Comparison of ENCODE assay signal across 22 mouse cellular contexts in the genomic region with DNA sequence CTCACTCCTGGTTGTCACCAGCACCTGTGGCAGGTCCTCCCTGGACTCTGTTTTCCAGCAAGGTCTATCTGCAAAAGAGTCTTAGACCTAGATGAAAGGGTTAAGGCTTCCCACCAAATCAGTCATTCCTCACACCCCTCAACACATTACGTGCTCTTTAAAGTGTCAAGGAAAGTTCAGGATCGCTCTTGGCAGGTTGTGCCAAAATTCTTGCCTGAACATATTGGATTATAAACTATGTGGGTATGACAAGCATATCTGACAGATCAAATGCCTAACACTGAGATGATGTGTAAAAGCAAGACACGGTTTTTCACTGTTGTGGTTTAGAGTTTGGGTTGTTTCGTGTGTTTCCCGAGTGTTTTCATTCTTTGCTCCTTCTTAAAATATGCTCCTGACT.
"Had no signal": no experiment of that assay in that cellular context is flagged by ENCODE, and none has a peak within 500 bp of the region (broad histone marks: within the 10 kb centered on the region; RNA-seq: fewer than 3 reads in every experiment).

No protein-coding gene starts in this region.

- H3K4me2 ChIP-seq: intestine, embryonic 15.5 days; kidney, embryonic 15.5 days; limb, embryonic 15.5 days; liver, embryonic 11.5 days; midbrain, embryonic 12.5 days; midbrain, embryonic 15.5 days; neural tube, embryonic 12.5 days; neural tube, embryonic 15.5 days; stomach, embryonic 15.5 days had no signal

- H3K4me3 ChIP-seq: intestine, embryonic 15.5 days; kidney, embryonic 15.5 days; left cerebral cortex, adult 2 months; limb, embryonic 15.5 days; midbrain, embryonic 12.5 days; midbrain, embryonic 15.5 days; neural tube, embryonic 12.5 days; neural tube, embryonic 15.5 days; stomach, embryonic 15.5 days had no signal

- H3K9me3 ChIP-seq: intestine, embryonic 15.5 days; kidney, embryonic 15.5 days; limb, embryonic 15.5 days; midbrain, embryonic 12.5 days; midbrain, embryonic 15.5 days; neural tube, embryonic 12.5 days; neural tube, embryonic 15.5 days; stomach, embryonic 15.5 days had no signal

- H3K36me3 ChIP-seq: intestine, embryonic 15.5 days; kidney, embryonic 15.5 days; limb, embryonic 15.5 days; midbrain, embryonic 12.5 days; midbrain, embryonic 15.5 days; neural tube, embryonic 12.5 days; neural tube, embryonic 15.5 days; stomach, embryonic 15.5 days had no signal

- H3K27me3 ChIP-seq: intestine, embryonic 15.5 days; midbrain, embryonic 15.5 days; neural tube, embryonic 12.5 days; neural tube, embryonic 15.5 days; stomach, embryonic 15.5 days had no signal

- H3K27ac ChIP-seq: intestine, embryonic 15.5 days; kidney, embryonic 15.5 days; left cerebral cortex, adult 2 months; limb, embryonic 15.5 days; liver, embryonic 14.5 days; macrophage; midbrain, embryonic 12.5 days; midbrain, embryonic 15.5 days; neural tube, embryonic 12.5 days; neural tube, embryonic 15.5 days; stomach, embryonic 15.5 days had no signal

- DNase-seq: kidney, adult 11 months; kidney, adult 8-10 months; kidney, postnatal 10 days; kidney, postnatal 36 days; layer of hippocampus, postnatal 36 days; liver, postnatal 0 days; lung, postnatal 14 days; right cerebral cortex, postnatal 25 days; spleen, adult 18-20 months; thymus, postnatal 36 days had no signal

- H3K4me1 ChIP-seq: intestine, embryonic 15.5 days had no signal

- H3K9ac ChIP-seq: intestine, embryonic 15.5 days; kidney, embryonic 15.5 days; limb, embryonic 15.5 days; liver, embryonic 14.5 days; liver, postnatal 0 days; midbrain, embryonic 12.5 days; midbrain, embryonic 15.5 days; neural tube, embryonic 12.5 days; neural tube, embryonic 15.5 days; stomach, embryonic 15.5 days had no signal

- ATAC-seq: midbrain, embryonic 15.5 days had no signal
